Mouse (Mus musculus) CH12.LX (cell line): ENCODE measurements at regions not wholly inside any gene's neighbourhood (a gene's known extent, or its start where the extent isn't known, plus 50 kb on each side); places are given as distances from the start of the nearest gene placed in this dataset.
A peak's percentile ranks its signal among the peaks of the same experiment; 100 is the strongest.
"Not testable (repeated sequence)": the region's sequence is repeated elsewhere in the genome, so short reads cannot be mapped to it uniquely, and the experiment has no call there.

Source experiments
- DNase-seq: peaks from one replicate; pipeline ENCODE4 v3.0.0-alpha.2; 2013; ENCODE audit errors: extremely low read depth
- H3K27ac ChIP-seq: 2 replicates; pipeline ENCODE4 v1.5.1; 2012; ENCODE audit warnings: low read depth, mild to moderate bottlenecking, control low read depth, moderate library complexity; ENCODE audit not compliant: insufficient read depth
- H3K27me3 ChIP-seq: replicated peaks from 2 replicates; pipeline ENCODE3; 2012; ENCODE audit warnings: inconsistent platforms
- H3K36me3 ChIP-seq, 2 experiments: replicated peaks in 1 of 2; 2 replicates each; pipeline versions ENCODE3 to v1.6.1; 2012; ENCODE audit warnings: inconsistent platforms in 1 of 2, low read length in 1 of 2, mild to moderate bottlenecking in 1 of 2, mixed read lengths in 1 of 2, moderate library complexity in 1 of 2; ENCODE audit not compliant: control insufficient read depth in 1 of 2, insufficient read depth in 1 of 2
- H3K4me1 ChIP-seq, 2 experiments: 2 replicates each; pipeline ENCODE4 v1.6.1; 2012; ENCODE audit warnings: inconsistent platforms in 1 of 2, moderate library complexity in 1 of 2; ENCODE audit not compliant: insufficient read depth in 2 of 2, control insufficient read depth in 1 of 2
- H3K4me2 ChIP-seq: 2 replicates; pipeline ENCODE4 v1.6.1; 2012; ENCODE audit warnings: low read depth, mild to moderate bottlenecking, control low read depth; ENCODE audit not compliant: poor library complexity, insufficient read depth, severe bottlenecking
- H3K4me3 ChIP-seq, 3 experiments: fragments of 150-350 bp in 1 of 3; sonication (generic) in 1 of 3; replicated peaks in 1 of 3; 2 replicates each; pipeline versions ENCODE3 to v1.5.1; 2011 to 2012; ENCODE audit warnings: low read depth in 2 of 3, low read length in 2 of 3, mild to moderate bottlenecking in 2 of 3, moderate library complexity in 2 of 3, control low read depth in 1 of 3, improper control_type of control experiment in 1 of 3, inconsistent platforms in 1 of 3, mixed read lengths in 1 of 3; ENCODE audit not compliant: poor library complexity in 1 of 3
- H3K79me2 ChIP-seq: replicated peaks from 2 replicates; pipeline ENCODE4 v1.6.1; 2012; ENCODE audit warnings: mild to moderate bottlenecking, moderate library complexity; ENCODE audit not compliant: control insufficient read depth, poor library complexity, insufficient read depth, severe bottlenecking; ENCODE audit errors: extremely low read depth
- H3K9ac ChIP-seq: 2 replicates; pipeline ENCODE4 v1.6.1; 2012; ENCODE audit warnings: low read depth, mild to moderate bottlenecking, control low read depth, moderate library complexity; ENCODE audit not compliant: insufficient read depth
- H3K9me3 ChIP-seq: replicated peaks from 2 replicates; pipeline ENCODE3; 2012; ENCODE audit warnings: low read length, inconsistent platforms, mixed read lengths
- BHLHE40 ChIP-seq: IDR thresholded peaks from 2 replicates; pipeline ENCODE4 v1.6.1; 2011; ENCODE audit warnings: mild to moderate bottlenecking, low read depth, low read length, improper control_type of control experiment
- ETS1 ChIP-seq: conservative IDR thresholded peaks from 2 replicates; pipeline ENCODE4 v1.6.1; 2012; ENCODE audit warnings: low read depth, mild to moderate bottlenecking, inconsistent platforms, low read length, improper control_type of control experiment, moderate library complexity
- HCFC1 ChIP-seq: IDR thresholded peaks from 2 replicates; pipeline ENCODE4 v1.6.1; 2012; ENCODE audit warnings: low read depth, mild to moderate bottlenecking, inconsistent platforms, low read length, improper control_type of control experiment
- IRF4 ChIP-seq: IDR thresholded peaks from 2 replicates; pipeline ENCODE4 v1.6.1; 2014; ENCODE audit warnings: low read depth, mild to moderate bottlenecking, inconsistent platforms, low read length, improper control_type of control experiment
- JUN ChIP-seq: IDR thresholded peaks from 2 replicates; pipeline ENCODE4 v1.6.1; 2011; ENCODE audit warnings: low read depth, mild to moderate bottlenecking, low read length, improper control_type of control experiment, moderate library complexity; ENCODE audit not compliant: insufficient read depth
- JUND ChIP-seq: conservative IDR thresholded peaks from 2 replicates; pipeline ENCODE4 v1.6.1; 2011; ENCODE audit warnings: low read depth, low read length, improper control_type of control experiment
- KAT2A ChIP-seq: IDR thresholded peaks from 2 replicates; pipeline ENCODE4 v1.6.1; 2012; ENCODE audit warnings: low read length, improper control_type of control experiment, inconsistent platforms; ENCODE audit not compliant: insufficient replicate concordance
- MAFK ChIP-seq: IDR thresholded peaks from 2 replicates; pipeline ENCODE4 v1.6.1; 2011; ENCODE audit warnings: low read length, improper control_type of control experiment; ENCODE audit not compliant: insufficient replicate concordance
- MAX ChIP-seq: IDR thresholded peaks from 2 replicates; pipeline ENCODE4 v1.6.1; 2011; ENCODE audit warnings: low read length, improper control_type of control experiment
- MEF2A ChIP-seq: IDR thresholded peaks from 2 replicates; pipeline ENCODE4 v1.6.1; 2014; ENCODE audit warnings: low read depth, mild to moderate bottlenecking, inconsistent platforms, low read length, improper control_type of control experiment, borderline replicate concordance
- SIN3A ChIP-seq: IDR thresholded peaks from 2 replicates; pipeline ENCODE4 v1.6.1; 2012; ENCODE audit warnings: low read length, improper control_type of control experiment, inconsistent platforms
- SMC3 ChIP-seq: IDR thresholded peaks from 2 replicates; pipeline ENCODE4 v1.6.1; 2011; ENCODE audit warnings: low read depth, low read length, improper control_type of control experiment
- UBTF ChIP-seq: IDR thresholded peaks from 2 replicates; pipeline ENCODE4 v1.6.1; 2012; ENCODE audit warnings: low read depth, mild to moderate bottlenecking, inconsistent platforms, low read length, improper control_type of control experiment, moderate library complexity
- USF1 ChIP-seq: IDR thresholded peaks from 2 replicates; pipeline ENCODE4 v1.6.1; 2014; ENCODE audit warnings: low read depth, mild to moderate bottlenecking, inconsistent platforms, low read length, improper control_type of control experiment
- USF2 ChIP-seq: conservative IDR thresholded peaks from 2 replicates; pipeline ENCODE4 v1.6.1; 2011; ENCODE audit warnings: low read depth, low read length, improper control_type of control experiment
- ZNF384 ChIP-seq: IDR thresholded peaks from 2 replicates; pipeline ENCODE4 v1.6.1; 2012; ENCODE audit warnings: low read depth, low read length, improper control_type of control experiment, inconsistent platforms
- dilution Hi-C: fragments of 300-500 bp; cut with MboI; formaldehyde crosslinking; loops from 2 replicates; pipeline ENCODE4 v1.14.3; 2020; ENCODE audit warnings: low sequenced_read_pairs; ENCODE audit not compliant: extremely low pct_unique_long_range_greater_than_20kb, extremely low pct_ligation_motif_present
- in situ Hi-C: fragments of 300-500 bp; cut with MboI; formaldehyde crosslinking; loops from 3 replicates; pipeline ENCODE4 v1.14.3; 2019; ENCODE audit warnings: low sequenced_read_pairs, low pct_ligation_motif_present, low pct_unique_long_range_greater_than_20kb, mixed read lengths

- Histone ChIP-seq H3K79me2 (no peaks in the 10 kb centered on the region), H3K27me3 (no peaks in the 10 kb centered on the region), H3K36me3 (no peaks in the 10 kb centered on the region), H3K4me2 (no peak overlapping the region), H3K4me3 (no peak overlapping the region), H3K9ac (no peak overlapping the region), H3K27ac (no peak overlapping the region), H3K9me3 (no peaks in the 10 kb centered on the region), H3K4me1 (peaks cover 7 to 37% of the 10 kb centered on the region in 2 experiments)
- DNase-seq: no peak
- dilution Hi-C loops: no loop called here
- no peak for TF ChIP-seq UBTF
- TF ChIP-seq HCFC1: no peak
- no peak for TF ChIP-seq BHLHE40
- no peak for TF ChIP-seq SMC3
- TF ChIP-seq ETS1: no peak
- no peak for TF ChIP-seq KAT2A
- TF ChIP-seq ZNF384: no peak
- TF ChIP-seq MEF2A: no peak; the same call in 1 of the 2 replicates
- no peak for TF ChIP-seq USF1
- in situ Hi-C loops: loop anchor here (25.0 kb wide), 1 partner anchor 317 kb away; no protein-coding TSS in a partner anchor
These were observed 60.3 kb upstream of the Akap13 start for GRCm38 (mm10) chr7:75394866-75395580.

- dilution Hi-C loops: no loop called here
- DNase-seq: peak; percentile 50
These were observed 57.8 kb upstream of the Akap13 start for GRCm38 (mm10) chr7:75397559-75397958.

GRCm38 (mm10) chr7:75398480-75398879, 56.9 kb upstream of the Akap13 start:
- dilution Hi-C loops, H3K27ac ChIP-seq, H3K4me2 ChIP-seq, H3K9me3 ChIP-seq, H3K36me3 ChIP-seq, H3K27me3 ChIP-seq, H3K79me2 ChIP-seq, H3K9ac ChIP-seq, DNase-seq, H3K4me3 ChIP-seq: not testable (repeated sequence)
- in situ Hi-C loops: loop anchor here (25.0 kb wide), 1 partner anchor 314 kb away; no protein-coding TSS in a partner anchor
- H3K4me1 ChIP-seq: peaks cover 7 to 34% of the 10 kb centered on the region in 2 experiments

More at GRCm38 (mm10) chr7:75397559-75397958, 57.8 kb upstream of the Akap13 start:
- H3K4me1 ChIP-seq: peaks cover 7 to 34% of the 10 kb centered on the region in 2 experiments
- no peaks in the 10 kb centered on the region for H3K9me3 ChIP-seq
- H3K9ac ChIP-seq: no peak overlapping the region
- H3K4me2 ChIP-seq: peak overlapping the region; percentile 3; the same call in 1 of the 2 replicates
- H3K36me3 ChIP-seq: no peaks in the 10 kb centered on the region
- no peak overlapping the region for H3K27ac ChIP-seq
- H3K79me2 ChIP-seq: no peaks in the 10 kb centered on the region
- TF ChIP-seq IRF4: 0 out of 2 replicates have a peak, but pooled peaks have one; percentile 24
- TF ChIP-seq MEF2A: 0 out of 2 replicates have a peak, but pooled peaks have one; percentile 11
- no peak for TF ChIP-seq SIN3A
- peak; percentile 53; the same call in 1 of the 2 replicates for TF ChIP-seq JUND
- no peak for TF ChIP-seq MAFK
- TF ChIP-seq USF2: no peak
- TF ChIP-seq JUN: peak; percentile 50; the same call in 1 of the 2 replicates
- no peak for TF ChIP-seq USF1
- no peak for TF ChIP-seq MAX
- no peaks in the 10 kb centered on the region for H3K27me3 ChIP-seq
- in situ Hi-C loops: loop anchor here (25.0 kb wide), 1 partner anchor 315 kb away; no protein-coding TSS in a partner anchor
- no peak overlapping the region for H3K4me3 ChIP-seq
